Mouse (Mus musculus) neural tube, embryonic 12.5 days (tissue): Measurements from ENCODE around the gene Usp37. TPM values are rescaled to one million over a fixed set of nuclear protein-coding genes. Genes with fewer than 3 reads are reported as not detected.

ENCODE experiments used
- microRNA counts: library from miRNA; unstranded; fragments of <30 nt; microRNA quantifications from one replicate; lab custom pipeline; 2017
- microRNA-seq: library from miRNA; unstranded; fragments of <30 nt; microRNA quantifications from one replicate; pipeline ENCODE4, GENCODE M21; 2017
- polyA plus RNA-seq: library from polyadenylated mRNA; unstranded; fragments of >200 nt; fragmentation: Nextera tagmentation; extraction: Ambion mirVana; gene quantifications from 2 replicates; pipeline ENCODE4 v1.2.1, GENCODE M21; 2016

The Usp37 gene
- polyA plus RNA-seq, 1 experiment from 2014 or later: 30.2 TPM

MicroRNA genes within 50 kb of the gene (microRNA counts, 519-probe panel; counts per million panel counts)
- microRNA mmu-miR-26b (lab: Ali Mortazavi, UCI): 2,536 counts per million, percentile 70 among the panel's probes with 10 or more counts

Small RNAs within 50 kb of the gene (microRNA-seq; reads per million reads assigned to microRNA genes)
- gene Gm25035 (not detected), gene Mir26b (13,428 reads per million, percentile 97 among the genes with 10 or more reads in this experiment)

Other genes starting within 250 kb of the Usp37 start
- gene Tmbim1, start 238.7 kb downstream of the Usp37 start, polyA plus RNA-seq: 9.0 and 9.5 TPM in 2 replicates
- 0.25 and 0.75 TPM in 2 replicates for gene Catip, start 182.2 kb downstream of the Usp37 start, polyA plus RNA-seq
- gene Slc11a1, start 169.1 kb downstream of the Usp37 start, polyA plus RNA-seq: 2.1 and 4.1 TPM in 2 replicates
- gene Ctdsp1, start 152.8 kb downstream of the Usp37 start, polyA plus RNA-seq: 29.9 and 31.3 TPM in 2 replicates
- 0.15 and 0.17 TPM in 2 replicates for gene Vil1, start 134.9 kb downstream of the Usp37 start, polyA plus RNA-seq
- 60.5 and 62.1 TPM in 2 replicates for gene Cnot9, start 38.2 kb downstream of the Usp37 start, polyA plus RNA-seq
- 2.2 and 2.9 TPM in 2 replicates for gene Plcd4, start 1.4 kb downstream of the Usp37 start, polyA plus RNA-seq
- gene Zfp142, start 44.0 kb upstream of the Usp37 start, polyA plus RNA-seq: 8.5 and 10.3 TPM in 2 replicates
- gene Bcs1l, start 44.0 kb upstream of the Usp37 start, polyA plus RNA-seq: 17.3 and 19.4 TPM in 2 replicates
- gene Rnf25, start 57.1 kb upstream of the Usp37 start, polyA plus RNA-seq: 35.5 and 37.8 TPM in 2 replicates
- gene Stk36, start 57.2 kb upstream of the Usp37 start, polyA plus RNA-seq: 22.8 and 22.9 TPM in 2 replicates
- 25.8 and 28.5 TPM in 2 replicates for gene Ttll4, start 117.5 kb upstream of the Usp37 start, polyA plus RNA-seq
- gene Cyp27a1, start 169.3 kb upstream of the Usp37 start, polyA plus RNA-seq: 3.9 and 6.3 TPM in 2 replicates
- 0.10 and 0.40 TPM in 2 replicates for gene Prkag3, start 204.9 kb upstream of the Usp37 start, polyA plus RNA-seq
- 12.5 and 13.8 TPM in 2 replicates for gene Wnt6, start 227.6 kb upstream of the Usp37 start, polyA plus RNA-seq
- gene Wnt10a, start 247.2 kb upstream of the Usp37 start, polyA plus RNA-seq: 1.2 and 1.4 TPM in 2 replicates